Mouse (Mus musculus) retina, adult 2 months (tissue): ENCODE data around the gene Jade3.
A peak's percentile ranks its signal among the peaks of the same experiment; 100 is the strongest.
"Not testable (repeated sequence)": the region's sequence is repeated elsewhere in the genome, so short reads cannot be mapped to it uniquely, and the experiment has no call there.

Source experiments
- DNase-seq: peaks from one replicate; pipeline ENCODE4 v3.0.0-alpha.2; 2012; ENCODE audit warnings: low read depth, low spot score

Jade3 gene

DNA sequence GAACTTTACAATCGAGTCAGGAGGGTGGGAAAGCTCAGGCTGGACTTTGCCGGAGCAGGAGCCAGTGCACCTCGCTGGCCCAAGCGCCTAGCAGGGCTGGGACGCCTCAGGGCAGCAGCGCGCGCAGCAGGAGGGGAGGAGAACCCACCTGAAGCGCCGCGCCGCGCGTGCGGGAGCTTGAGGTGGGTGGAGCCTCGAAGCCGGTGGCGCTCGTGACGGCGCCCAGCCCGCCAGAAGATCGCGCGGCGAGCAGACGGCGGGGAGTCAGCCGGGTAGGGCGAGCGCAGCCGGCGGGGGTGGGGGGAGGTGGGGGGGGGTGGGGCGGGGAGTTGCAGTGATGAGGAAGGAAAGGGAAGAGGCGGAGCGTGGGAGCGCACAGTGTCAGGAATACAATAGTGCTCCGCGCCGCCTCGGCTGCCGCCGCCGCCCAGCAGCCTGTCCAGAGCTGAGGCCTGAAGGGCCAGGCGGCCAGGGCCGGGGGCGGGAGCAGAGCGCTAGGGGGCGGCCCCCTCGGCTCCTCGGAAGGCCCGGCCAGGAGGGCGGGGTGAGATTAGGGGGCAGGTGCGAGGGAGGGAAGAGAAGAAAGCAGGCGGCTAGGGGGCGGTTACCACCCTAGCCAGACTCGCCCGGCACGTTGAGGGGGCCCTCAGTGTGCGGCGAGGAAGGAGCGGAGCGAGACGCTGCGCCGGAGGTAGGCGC lies at the start of gene Jade3:
Gene Jade3 (plus strand): TSS at position 549 of the 699 bp plus-strand sequence.
- peak; percentile 55 for DNase-seq

DNA sequence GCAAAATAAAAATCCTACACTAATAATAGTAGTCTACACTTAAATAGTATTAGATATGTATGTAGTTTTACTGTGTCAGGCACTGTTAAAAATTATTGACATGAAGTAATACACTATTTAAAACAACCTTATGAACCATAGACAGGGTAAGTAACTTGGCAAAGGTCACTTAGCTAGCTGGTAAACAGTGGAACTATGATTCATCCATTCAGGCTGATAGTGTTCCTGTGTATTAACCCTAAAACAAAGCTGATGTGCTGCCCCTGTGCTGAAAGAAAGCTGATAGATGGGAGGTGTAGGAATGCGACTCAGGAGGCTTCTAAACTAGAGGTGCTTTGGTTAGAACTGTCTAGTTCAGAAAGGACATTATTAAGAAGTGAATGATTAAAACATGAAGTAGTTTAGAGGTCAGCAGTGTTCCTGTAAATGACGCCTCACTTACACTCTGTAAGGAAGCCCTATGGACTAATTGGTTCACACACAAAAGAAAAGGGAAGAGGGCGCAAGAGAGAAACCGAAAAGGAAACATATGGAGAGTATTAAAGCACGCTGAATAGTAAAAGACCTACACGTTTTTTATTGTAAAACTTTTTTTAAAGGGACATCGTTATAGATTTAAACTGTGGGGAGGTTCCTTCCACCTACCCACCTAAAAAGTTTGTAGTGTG lies 46.0 kb upstream of the Jade3 start:
- no peak for DNase-seq

DNA sequence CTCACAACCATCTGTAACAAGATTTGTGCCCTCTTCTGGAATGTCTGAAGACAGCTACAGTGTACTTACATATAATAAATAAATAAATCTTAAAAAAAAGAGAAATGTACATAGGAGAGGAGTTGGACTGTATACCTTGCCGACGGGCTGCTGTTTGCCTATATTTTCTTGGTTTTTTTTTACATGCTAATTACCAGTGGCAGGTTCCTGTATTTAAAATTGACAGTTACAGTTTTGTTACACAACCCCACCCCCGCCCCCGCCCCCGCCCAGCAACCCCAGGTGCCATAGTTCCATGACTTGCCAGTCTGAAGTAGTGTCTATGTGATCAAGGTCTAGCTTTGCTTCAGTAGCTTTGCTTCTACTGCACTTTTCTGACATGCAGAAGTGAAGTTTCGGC lies 43.2 kb upstream of the Jade3 start:
- no peak for DNase-seq

DNA sequence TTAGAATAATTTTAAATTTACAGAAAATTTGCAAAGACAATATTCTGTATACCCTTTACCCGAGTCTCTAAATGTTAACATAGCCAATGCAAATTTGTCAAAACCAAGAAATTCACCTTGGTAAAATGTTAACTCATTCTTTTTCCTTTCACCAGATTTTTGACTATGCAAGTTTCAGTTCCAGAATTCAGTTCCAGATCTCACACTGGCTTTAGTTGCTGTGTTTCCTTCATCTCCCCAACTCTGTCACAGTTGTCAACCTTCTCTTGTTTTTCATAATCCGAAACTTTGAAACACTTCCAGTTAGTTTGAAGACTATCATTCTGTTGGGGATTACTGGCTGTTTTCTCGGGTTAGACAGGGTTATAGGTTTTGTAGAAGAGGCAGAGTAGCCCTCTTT lies 38.5 kb upstream of the Jade3 start:
- DNase-seq = no peak

- not testable (repeated sequence) for DNase-seq
Measured at GRCm38 (mm10) chrX:20391964-20392363, 33.5 kb upstream of the Jade3 start.

DNA sequence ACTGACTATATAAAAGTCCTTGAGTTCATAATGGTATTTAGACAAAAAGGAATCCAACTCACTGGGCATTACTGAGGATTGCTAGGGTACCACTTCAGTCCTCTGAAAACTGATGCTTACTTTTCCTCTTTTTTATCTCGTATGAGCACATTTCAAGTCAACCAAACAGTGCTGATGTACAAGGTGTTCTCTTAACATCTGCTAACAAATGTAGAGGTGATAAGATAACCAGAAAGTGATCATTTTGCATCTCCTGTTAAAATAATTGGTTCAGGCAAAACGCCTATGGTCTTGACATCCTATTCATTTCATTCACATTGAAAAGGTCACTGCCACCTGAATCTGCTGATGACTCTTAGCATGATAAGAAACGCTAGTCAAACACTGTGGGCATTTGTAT lies 32.5 kb upstream of the Jade3 start:
- no peak for DNase-seq

GRCm38 (mm10) chrX:20404068-20404467 lies 21.4 kb upstream of the Jade3 start:
- DNase-seq = no peak

DNA sequence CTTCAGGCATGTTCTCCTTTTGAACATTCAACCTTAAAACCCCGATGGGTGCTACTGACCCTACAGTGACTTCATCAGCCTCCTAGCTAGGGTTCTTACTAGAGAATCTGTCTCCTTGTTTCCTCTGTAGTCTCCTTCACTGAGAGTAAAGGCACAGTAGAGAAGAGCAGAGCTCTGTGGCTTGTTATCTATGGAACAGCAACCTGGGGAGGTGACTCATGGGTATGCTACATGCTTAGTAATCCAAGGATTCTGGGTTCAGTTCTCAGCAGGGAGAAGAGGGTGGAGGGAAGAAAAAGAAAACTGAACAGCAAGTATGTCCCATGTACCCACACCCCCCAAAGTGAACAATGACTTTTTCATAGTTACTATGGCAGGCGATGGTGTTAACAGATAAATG lies 18.6 kb upstream of the Jade3 start:
- DNase-seq = no peak

DNA sequence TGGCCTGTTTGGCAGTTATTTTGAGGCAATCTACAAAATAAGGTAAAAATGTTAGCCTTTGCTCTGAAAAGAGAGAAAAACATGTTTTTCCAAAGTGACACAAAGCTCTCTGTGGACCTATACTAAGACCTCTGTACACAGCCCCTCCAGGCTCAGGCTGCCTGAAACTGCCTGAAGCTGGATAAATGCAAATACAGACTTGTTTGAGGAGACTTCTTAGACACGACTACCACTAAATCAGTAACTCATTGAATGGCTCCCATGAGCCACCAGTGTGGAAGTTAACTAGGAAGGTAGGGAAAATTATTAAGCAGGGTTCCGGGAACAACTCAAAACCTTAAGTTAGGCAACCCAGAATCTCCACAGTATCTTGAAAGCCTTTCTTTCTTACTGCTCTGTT lies 17.8 kb upstream of the Jade3 start:
- DNase-seq = no peak

DNA sequence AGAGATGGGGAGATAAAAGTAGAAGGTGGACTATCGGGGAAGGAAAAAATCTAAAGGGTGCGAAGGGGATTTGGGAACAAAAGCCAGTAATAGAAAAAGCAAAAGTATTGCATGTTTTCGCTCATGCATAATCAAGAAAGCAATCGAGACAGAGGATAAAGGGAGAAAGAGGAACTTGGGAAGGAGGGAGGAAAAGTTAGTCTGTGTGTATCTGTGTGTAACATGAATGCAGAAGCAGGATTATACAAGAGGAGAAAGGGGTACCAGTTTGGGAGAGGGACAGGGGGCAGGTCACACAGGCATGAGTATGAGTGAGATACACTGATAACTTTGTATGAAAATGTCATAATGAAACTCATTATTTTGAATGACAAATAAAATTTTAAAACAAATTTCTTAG lies 14.1 kb upstream of the Jade3 start:
- DNase-seq = no peak

- DNase-seq = no peak
Measured at GRCm38 (mm10) chrX:20412221-20412620, 13.3 kb upstream of the Jade3 start.

DNA sequence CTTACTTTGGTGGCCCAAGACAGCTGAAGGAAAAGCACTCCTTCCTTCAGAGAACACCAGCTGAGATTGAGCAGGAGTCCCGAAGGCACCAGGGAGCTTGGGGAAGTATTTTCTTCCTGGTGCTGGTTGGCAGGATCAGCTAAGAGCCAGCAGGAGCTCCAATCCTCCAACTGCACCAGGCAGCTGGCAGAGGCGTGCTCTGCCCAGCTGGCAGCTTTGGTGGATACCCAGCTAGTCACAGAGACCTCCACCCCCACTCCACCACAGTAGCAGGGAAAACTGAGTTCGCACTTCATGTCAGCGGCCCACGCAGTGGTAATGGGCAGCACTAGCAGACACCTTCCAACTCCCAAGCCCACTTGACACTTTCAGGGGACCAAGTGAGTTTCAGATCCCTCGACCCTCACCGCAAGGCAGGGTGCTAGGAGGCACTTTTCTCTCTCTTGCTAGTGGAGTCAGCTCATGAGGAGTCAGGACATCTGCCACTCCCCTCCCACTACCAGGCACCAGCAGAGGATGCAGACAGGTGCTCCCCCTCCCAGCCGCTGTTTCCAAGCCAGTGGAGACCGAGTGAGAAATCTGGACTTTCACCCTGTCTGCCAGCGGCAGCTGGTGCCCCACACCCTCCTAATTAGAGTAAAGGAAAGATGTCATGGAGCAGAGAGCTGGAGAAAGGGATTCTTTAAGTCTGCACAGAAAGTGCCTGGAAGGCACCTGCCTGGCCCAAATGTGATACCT lies 10.4 kb upstream of the Jade3 start:
- DNase-seq = no peak

- no peak for DNase-seq
Measured at GRCm38 (mm10) chrX:20418461-20418860, 7.0 kb upstream of the Jade3 start.

GRCm38 (mm10) chrX:20419536-20419935 lies 6.0 kb upstream of the Jade3 start:
- no peak for DNase-seq

DNA sequence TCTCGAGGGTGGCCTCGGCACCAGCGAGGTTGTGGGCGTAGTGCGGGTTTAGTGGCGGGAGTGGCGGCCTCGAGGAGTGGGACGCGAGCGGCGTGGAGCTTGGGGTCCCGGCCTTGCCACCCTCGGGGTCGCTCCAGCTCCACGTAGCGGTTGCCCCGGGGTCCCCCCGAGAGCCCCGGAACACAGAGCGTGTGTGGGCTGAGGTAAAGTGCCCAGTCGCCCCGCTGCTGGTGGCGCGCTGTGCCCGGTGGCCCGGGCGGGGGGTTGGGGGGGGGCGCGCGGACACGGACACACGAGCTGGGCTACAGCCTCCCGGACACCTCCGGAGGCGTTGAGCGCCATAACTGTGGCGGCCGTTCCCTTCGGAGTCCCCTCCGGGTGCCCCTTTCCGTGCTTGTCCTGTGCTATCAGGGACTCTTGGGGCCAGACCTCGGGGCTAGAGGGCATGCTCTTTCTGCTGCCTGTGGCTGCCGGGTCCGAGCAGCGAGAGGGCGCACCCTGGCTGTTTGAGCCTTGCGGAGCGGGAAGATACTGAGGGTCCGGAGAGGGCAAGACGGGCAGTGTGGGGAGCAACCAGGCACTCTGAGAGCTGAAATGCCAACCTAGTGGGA lies 456 bp downstream of the Jade3 start:
- DNase-seq = no peak

DNA sequence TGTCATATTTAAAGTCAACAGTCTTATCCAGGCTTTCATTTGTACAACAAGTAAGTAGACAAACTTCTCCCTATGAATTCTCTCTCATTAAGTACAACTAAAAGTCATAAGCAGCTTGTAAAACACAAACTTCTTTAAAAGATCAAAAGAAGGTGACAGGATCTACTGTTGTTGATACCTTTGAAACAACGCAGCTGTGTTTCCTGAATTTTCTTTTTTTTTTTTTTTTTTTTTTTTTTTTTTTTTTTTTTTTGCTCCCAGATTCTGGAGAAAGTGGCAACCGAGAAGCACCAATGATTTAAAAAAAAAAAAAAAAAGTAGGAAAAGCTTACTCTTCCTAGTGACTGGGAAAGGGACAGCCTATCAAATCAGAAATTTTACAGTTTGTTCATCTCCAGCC lies 57.7 kb downstream of the Jade3 start:
- no peak for DNase-seq

- no peak for DNase-seq
Measured at GRCm38 (mm10) chrX:20497682-20498081, 72.2 kb downstream of the Jade3 start.

DNA sequence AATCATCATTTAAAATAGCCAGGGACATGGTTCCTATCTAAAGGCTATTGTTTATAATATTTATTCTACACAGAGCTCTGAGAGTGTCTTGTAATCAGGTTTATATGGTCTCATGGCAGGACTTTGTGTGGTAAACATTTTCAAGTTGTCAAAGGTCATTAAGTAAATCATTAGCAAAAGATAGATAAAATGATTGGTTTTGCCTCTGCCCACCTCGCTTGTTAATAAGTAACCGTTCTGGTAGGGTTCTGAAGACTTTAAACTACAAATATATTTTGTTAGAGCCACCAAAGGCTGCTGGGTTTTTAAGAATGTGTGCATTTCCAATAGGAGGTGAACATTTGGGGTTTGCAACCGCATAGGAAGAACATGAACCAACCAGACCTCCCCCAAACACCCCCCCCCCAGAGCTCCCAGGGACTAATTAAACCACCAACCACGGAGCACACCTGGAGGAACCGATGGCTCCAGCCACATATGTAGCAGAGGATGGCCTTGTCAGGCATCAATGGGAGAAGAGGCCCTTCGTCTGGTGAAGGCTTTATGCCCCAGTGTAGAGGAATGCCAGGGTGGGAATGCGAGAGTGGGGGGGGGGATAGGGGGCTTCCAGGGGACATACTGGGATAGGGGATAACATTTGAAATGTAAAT lies 94.9 kb downstream of the Jade3 start:
- no peak for DNase-seq

GRCm38 (mm10) chrX:20521578-20521977 lies 96.1 kb downstream of the Jade3 start:
- DNase-seq = no peak

DNA sequence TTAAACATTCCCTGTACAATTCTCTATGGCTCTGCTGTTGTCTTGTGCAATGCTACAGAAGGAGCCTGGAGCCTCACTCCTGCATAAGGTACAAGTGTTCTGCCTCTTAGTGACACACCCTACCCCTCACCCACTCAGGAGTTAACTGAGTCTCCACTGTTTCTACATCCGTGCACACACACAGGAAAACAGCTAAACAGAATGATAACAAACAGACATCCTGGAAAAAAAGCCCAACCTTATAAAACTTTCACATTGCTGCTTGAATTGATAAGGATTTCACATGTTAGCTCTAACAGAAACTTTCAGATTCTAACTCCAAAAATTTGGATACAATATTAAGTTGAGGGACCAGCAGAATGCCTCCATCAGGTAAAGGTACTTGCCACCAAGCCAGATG lies 107.1 kb downstream of the Jade3 start:
- DNase-seq = no peak

GRCm38 (mm10) chrX:20543867-20544266 lies 118.4 kb downstream of the Jade3 start:
- DNase-seq = no peak

DNA sequence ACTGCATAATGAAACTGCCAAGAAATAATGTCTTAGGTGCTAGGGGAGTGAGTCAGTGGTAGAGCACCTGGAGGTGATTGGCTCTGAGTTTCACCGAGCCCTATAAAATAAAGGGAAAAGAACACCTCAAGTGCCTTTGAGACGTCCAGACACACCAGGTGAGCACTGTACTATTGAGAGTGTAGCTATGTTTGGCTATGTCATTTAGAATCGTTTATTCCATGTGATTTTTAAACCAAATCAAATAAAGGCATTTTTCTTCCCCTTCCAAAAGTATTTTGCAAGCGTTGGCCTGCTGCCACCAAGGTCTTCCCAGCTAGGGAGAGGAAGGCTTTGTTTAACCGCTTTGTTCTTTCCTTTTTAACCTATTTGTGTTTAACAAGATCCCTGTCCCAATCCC lies 122.1 kb downstream of the Jade3 start:
- DNase-seq = no peak
